Mouse (Mus musculus) liver, adult 2 months (tissue): Measurements from ENCODE around the gene Krt27.

ENCODE experiments used
- CTCF ChIP-seq: fragments of 200-500 bp; IDR thresholded peaks from 2 replicates; pipeline ENCODE4 v1.5.1; 2011; ENCODE audit warnings: low read depth, low read length, control low read depth
- POLR2A ChIP-seq: fragments of 200-500 bp; IDR thresholded peaks from 2 replicates; pipeline ENCODE4 v1.6.1; 2011; ENCODE audit warnings: low read length, control low read depth; ENCODE audit not compliant: insufficient read depth; ENCODE audit errors: extremely low read depth

DNA sequence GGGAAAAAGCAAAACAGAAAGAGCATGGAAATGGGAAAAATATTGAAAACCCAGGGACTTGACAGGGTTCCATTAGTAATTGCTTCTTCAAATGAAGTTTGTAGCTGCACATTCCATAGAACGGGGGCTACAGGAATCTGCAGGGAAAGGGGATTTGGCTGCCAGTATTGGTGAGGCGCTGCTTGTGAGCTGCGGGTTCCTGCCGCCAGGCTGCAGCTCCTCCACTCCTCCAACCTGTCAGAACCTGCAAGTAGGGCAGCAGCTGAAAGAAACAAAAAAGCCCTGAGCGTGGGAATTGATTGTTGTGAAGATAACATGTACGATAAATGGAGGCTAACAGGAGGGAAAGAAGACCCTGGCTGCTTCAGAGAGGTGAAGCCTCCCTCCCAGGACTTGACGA lies 40.0 kb upstream of the Krt27 start:
- TF ChIP-seq POLR2A, result no peak
- no peak for TF ChIP-seq CTCF
